Mouse (Mus musculus) lung, adult 18-20 months (tissue): ENCODE measurements around the gene Aff1.
A peak's percentile ranks its signal among the peaks of the same experiment; 100 is the strongest.

Experiments
- DNase-seq, 2 experiments: peaks; one replicate each; pipeline ENCODE4 v3.0.0; 2022; ENCODE audit warnings: mixed read lengths in 2 of 2

The Aff1 gene

DNA sequence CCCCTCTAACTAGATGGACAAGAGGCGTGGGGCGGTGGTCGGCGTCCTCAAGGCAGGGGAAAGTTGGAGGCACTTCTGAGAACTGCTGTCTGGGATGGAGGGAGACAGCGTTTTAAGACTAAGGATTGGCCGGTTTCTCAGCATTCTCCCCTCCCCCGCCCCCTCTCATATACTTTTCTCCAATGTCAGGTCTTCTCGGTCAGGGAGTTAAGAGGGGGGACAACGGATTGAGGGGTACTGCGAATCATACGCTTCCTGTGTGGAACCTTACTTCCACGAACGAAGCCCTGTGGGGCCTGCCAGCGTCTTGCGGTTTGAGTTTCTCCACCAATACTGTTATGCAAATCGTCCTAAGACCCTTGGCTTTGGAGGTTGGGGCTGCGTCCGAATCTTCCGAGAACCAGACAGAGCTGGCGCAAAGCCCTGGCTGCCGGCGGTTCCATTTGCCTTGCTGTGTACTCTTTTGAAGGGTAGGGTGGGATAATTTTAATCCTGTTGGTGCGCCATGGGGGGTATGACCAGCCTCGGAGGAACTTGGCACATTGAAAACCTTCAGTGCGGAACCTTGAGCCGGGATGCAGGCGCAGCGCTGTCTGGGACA lies 967 bp downstream of the Aff1 start:
- peak; percentile 43 to 54 for DNase-seq

DNA sequence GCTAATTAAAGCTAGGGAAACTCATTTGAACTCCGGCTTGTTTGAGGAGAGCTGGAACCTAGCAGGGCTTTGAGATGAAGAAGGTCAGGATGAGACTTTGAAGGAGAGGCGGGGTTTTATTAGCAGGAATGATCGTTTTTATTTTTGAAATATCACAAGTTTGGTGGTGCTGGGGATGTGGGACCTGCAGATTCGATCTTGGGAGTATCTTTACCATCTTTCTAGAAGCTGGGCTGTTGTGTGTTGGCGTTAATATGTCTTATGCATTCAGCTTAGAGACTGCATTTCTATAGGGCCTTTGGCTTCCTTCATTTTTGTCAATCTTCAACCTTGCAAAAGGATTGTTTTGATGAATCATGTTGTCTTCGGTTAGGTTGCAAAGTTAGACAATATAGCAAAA lies 1.9 kb downstream of the Aff1 start:
- no peak for DNase-seq

DNA sequence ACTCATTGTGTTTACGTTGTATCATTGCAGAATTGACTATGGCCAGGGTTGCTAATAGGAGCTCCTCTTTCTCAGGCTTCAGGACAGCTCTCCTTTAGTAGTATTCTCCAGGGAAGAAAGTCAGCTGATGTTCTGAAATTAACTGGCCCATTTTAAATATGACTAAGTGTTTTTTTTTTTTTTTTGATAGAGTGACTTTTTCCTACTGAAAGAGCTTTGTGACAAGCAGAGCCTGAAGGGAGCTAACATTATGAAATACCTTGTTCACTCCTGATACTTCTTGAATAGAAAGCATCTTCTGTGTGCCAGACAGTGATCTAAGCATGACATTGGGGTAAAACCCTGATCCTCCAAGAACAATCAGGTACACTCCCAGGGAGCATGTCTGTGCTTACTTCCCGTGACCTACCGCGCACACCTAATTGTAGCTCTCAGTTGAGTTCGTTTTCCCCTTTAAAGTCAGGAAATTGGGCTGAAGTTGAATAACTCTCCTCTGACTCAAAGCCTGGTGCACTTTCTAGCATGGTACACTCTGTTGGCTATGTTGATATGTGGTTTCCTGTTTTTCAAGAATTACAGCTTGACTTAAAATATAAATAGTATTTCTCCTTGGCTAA lies 5.8 kb downstream of the Aff1 start:
- no peak for DNase-seq

DNA sequence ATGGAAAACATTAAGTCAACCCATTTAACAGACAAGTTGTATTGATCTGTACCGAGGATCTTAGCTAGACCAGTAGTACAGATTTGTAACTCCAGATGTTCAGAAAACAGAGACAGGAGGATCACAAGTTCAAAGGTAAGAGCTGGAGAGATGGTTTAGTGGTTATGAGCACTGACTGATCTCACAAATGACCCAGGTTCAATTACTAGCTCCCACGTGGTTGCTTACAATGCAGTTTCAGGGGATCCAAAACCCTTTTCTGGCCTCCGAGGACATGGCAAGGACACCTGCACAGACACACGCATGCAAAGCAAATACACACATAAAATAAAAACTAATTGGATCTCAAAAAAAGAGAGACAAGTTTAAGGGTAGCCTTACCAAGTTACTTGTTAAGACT lies 6.4 kb downstream of the Aff1 start:
- DNase-seq = no peak

DNA sequence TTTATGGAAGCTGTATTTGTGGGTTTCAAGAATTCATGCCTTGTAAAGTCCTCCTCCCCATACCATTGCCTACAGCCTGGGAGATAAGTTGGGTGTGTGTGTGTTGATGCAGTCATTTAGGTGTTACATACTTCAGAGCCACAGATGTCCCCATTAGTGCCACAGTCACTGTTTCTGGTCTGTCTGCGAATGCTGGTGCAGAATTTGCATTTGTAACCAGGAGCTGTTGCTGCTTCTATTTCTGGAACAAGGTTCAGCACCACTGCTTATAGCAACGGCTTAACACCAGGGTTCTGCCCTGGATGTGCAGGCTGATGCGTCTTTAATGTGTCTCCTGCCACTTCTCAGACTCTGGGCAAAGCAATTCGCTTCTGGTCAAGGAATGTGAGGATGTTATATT lies 7.4 kb downstream of the Aff1 start:
- DNase-seq = no peak

GRCm38 (mm10) chr5:103700661-103701060 lies 8.5 kb downstream of the Aff1 start:
- DNase-seq = no peak

DNA sequence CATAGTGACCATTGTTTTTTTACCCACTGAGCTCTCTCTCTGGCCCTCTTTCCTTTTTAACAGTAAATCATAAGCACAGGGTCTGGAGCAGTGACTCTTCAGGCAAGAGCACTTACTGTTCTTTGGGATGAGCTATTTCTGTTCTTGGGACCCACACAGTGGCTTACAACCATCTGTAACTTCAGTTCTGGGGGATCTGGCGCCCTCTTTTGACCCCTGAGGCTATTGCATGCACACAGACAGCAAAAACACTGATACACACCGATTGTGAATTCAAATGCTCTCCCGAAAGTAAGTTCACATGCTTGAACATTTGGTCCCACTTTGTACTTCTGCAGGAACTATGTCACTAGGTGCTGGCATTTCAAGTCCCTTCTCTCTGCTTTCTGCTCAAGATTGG lies 9.3 kb downstream of the Aff1 start:
- no peak for DNase-seq

- no peak for DNase-seq
Measured at GRCm38 (mm10) chr5:103702527-103702926, 10.4 kb downstream of the Aff1 start.

DNA sequence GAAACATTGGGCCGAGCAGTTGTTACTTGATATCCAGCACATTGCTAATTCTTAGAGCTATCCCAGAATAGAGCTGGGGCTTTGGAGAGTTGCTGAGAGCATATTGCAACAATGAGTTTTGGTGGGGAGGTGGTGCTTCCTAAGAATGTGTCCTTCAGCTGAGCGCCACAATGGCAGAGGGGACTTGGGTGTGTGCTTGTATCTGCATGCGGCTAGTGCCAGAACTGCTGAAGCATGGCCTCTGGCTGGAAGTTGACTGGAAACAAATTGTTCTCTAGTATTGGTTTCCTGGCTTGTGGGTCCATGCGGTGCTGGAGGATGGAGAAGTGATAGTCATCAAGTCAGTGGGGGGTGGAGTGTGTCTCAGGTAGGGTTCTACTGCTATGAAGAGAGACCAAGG lies 13.2 kb downstream of the Aff1 start:
- DNase-seq = no peak

DNA sequence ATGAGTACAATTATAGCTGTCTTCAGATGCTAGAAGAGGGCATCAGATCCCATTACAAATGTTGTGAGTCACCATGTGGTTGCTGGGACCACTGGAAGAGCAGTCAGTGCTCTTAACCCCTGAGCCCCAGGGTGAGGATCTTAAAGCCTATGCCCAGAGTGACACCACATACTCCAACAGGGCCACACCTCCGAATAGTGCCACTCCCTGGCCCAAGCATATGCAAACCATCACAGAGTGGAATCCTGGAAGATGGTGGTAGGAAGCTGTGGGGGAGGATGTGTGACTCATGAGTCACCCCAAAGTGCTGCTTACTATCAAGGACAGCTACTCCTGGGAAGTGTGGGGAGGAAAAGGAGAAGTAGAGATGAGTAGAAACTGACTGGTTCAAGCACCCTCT lies 13.7 kb downstream of the Aff1 start:
- DNase-seq = no peak

DNA sequence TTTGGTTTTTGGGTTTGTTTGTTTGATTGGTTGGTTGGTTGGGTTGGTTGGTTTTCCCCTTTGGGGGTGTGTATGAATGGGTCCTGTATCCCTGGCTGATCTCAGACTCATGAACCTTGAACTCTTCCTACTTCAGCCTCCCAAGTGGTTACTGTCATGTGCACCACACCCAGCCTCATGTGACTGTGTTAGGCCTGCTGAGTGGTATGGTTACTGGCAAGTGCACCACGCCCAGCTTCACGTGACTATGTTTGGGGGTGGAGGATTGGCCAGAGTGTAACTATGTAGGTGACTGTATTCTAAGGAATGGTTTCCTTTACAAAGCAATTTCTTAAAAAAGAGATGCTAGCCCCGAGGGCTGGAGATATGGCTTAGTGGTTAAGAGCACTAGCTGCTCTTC lies 16.9 kb downstream of the Aff1 start:
- DNase-seq = no peak

GRCm38 (mm10) chr5:103711886-103712285 lies 19.7 kb downstream of the Aff1 start:
- DNase-seq = no peak

- no peak for DNase-seq
Measured at GRCm38 (mm10) chr5:103713422-103713821, 21.2 kb downstream of the Aff1 start.

GRCm38 (mm10) chr5:103714943-103715342 lies 22.8 kb downstream of the Aff1 start:
- no peak for DNase-seq

- DNase-seq = no peak
Measured at GRCm38 (mm10) chr5:103716824-103717342, 24.7 kb downstream of the Aff1 start.

DNA sequence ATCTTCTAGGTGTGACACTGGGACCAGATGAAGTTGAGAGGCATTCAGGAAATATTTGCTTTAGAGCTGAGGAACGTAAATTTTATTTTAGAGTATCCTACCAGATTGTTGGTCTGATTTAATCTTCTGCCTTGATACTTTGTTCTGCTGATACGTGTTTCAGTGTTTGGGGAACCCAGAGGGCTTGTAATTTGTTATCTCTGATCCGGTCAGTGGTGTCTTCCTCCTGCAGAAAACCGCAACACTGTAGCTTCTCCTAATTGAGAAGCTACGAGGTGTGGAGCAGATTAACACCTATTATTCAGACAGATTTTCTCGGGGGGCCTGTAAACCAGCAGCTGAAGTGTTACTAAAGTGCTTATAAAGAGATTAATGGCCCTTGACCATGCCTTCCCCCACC lies 27.0 kb downstream of the Aff1 start:
- no peak for DNase-seq

DNA sequence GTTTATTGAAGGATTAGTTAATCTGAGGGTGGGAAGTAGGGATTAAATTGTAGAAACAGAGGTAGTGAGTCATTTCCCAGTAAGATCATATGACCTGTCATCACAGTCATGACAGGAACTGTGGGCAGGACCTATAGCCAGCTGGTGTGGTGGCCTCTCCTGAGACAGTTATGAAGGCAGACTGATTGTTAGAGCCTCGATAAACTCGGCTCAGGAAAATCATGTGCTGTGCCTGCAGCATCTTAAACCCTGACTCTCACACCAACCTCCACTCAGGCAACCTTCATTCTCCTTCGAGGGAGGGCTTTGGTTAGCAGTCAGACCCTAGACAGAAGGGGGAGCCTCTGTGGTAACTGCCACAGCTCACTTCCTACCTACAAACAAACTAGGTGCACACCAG lies 27.7 kb downstream of the Aff1 start:
- no peak for DNase-seq

DNA sequence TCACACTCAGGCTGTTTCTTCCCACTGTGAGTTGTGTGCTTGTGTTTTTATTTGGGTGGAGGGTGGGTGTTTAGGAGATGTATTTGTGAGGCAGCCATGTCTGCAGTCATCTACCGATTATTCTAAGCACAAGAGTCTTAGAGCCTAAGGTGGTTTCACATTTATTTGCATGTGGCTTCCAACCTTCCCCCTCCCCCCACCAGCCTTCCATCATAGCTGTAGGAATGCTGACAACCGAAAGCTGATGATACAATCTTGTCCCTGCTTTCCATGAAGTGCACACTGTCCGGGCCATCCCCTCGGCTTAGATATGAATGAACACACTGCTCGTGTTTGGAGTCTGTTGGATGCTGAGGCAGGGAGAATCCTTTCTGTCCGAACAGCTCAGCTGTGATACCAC lies 28.8 kb downstream of the Aff1 start:
- no peak for DNase-seq

- DNase-seq = peak in 1 of 2 experiments; percentile 47
Measured at GRCm38 (mm10) chr5:103721490-103721889, 29.3 kb downstream of the Aff1 start.

GRCm38 (mm10) chr5:103722721-103723120 lies 30.5 kb downstream of the Aff1 start:
- peak; percentile 69 to 81 for DNase-seq

DNA sequence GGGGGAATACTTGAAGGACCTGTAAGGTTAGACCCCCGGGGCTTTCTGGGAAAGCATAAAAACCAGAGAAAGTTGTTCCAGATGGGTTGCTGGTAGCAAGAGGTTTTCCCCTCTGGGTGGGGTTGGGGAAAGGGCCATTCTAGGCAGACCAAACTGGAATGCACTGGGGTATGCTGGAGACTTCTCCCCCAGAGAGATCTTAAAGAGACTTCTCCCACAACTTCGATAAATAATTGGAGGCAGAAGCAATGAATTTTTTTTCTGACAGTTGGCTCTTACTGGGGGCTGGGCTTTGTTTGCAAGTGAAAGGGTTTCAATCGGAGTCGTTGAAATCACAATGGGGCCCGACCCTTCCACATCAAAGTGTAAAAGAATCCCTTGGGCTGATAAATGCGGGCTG lies 32.2 kb downstream of the Aff1 start:
- no peak for DNase-seq

DNA sequence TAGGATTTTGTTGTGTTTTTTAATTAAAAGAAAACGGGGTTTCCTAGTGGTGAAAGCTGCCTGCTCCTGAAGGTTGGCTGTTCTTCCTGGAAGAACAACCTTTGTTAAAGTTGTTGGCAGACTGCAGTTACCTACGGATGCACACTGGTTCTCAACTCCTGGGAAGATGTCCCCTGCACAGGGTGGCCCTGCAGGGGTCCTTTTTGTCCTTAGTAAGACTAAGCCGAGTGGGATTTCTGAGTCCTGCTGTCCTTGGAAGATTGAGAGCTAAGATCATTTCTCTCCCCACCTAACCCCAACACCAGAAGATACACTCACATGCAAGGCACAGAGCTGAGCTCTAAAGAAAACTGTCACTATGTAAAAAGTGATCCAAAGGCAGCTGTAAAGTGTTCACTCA lies 32.6 kb downstream of the Aff1 start:
- no peak for DNase-seq

DNA sequence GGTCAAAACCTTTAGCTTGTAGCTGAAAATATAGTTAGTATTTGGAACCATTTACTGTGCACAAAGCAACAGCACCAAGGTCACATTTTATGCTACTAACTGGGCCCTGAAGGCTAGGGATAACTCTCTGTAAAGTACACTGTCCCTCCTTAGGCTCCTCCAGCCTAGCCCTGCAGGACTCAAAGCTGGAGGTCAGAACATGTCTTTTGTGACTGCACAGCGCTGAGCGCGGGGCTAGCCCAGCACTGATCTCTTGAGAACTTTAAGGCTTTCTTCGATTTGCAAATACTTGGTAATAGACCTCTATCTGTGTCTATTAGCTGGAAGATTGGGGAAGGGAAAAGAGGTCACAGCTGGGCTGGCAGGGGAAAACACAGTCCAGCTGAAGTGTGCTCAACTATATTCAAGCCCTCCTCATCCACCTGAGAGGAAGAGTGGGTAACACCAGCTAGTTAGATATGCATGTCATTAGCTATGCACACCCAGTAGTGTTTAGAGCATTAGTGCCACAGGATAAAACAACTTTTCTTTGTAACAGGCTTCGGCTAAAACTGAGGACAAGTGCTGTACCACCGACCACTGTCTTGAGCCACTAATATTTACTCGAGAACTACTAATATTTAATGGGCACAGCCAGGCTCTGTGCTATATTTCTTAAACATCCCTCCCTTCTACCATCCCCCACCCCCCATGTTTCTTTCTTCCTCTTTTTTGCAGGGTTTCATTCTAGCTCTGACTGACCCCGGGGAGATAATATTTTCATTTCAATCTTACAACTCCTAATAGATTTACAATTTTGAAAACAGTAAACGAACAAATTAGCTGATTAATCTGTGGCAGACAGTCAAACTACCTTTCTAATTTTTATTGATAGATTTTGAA lies 33.3 kb downstream of the Aff1 start:
- no peak for DNase-seq
